Mouse (Mus musculus) cerebellum, adult 2 months (tissue): Measurements from ENCODE around the gene Acrbp.

ENCODE experiments used
- CTCF ChIP-seq: fragments of 200-500 bp; IDR thresholded peaks from 2 replicates; pipeline ENCODE4 v1.5.1; 2011; ENCODE audit warnings: low read depth, mild to moderate bottlenecking, control low read depth, low read length, moderate library complexity, borderline replicate concordance; ENCODE audit not compliant: insufficient read depth
- POLR2A ChIP-seq: fragments of 200-500 bp; IDR thresholded peaks from 2 replicates; pipeline ENCODE4 v1.6.1; 2011; ENCODE audit warnings: low read length, control low read depth, borderline replicate concordance; ENCODE audit not compliant: insufficient read depth

DNA sequence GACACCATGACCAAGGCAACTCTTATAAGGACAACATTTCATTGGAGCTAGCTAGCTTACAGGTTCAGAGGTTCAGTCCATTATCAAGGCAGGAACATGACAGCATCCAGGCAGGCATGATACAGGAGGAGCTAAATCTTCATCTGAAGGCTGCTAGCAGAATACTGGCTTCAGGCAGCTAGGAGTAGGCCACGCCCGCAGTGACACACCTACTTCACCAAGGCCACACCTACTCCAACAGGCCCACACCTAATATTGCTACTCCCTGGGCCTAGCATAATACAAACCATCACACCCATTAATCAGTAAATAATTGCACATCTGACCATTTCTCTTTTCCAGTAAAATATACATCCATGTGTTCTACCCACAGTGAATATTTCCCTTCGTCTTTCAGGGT, 31.8 kb upstream of the Acrbp start:
- TF ChIP-seq CTCF (no peak), POLR2A (no peak)
